Mouse (Mus musculus) heart, adult 9 months (tissue): Measurements from ENCODE around the gene Cul4a.

Experiments used
- DNase-seq, 2 experiments: peaks; one replicate each; pipeline ENCODE4 v3.0.0; 2022; ENCODE audit warnings: low spot score in 2 of 2

Cul4a gene

GRCm38 (mm10) chr8:13139641-13140182 is 34.3 kb downstream of the Cul4a start:
- DNase-seq: no peak

- no peak for DNase-seq
Measured at GRCm38 (mm10) chr8:13141681-13142080, 36.3 kb downstream of the Cul4a start.

GRCm38 (mm10) chr8:13148476-13148875 is 43.1 kb downstream of the Cul4a start:
- no peak for DNase-seq

GRCm38 (mm10) chr8:13149287-13149686 is 43.9 kb downstream of the Cul4a start:
- DNase-seq: no peak

- no peak for DNase-seq
Measured at GRCm38 (mm10) chr8:13149866-13150265, 44.4 kb downstream of the Cul4a start.

GRCm38 (mm10) chr8:13150929-13151328 is 45.5 kb downstream of the Cul4a start:
- no peak for DNase-seq

GRCm38 (mm10) chr8:13154099-13154498 is 48.7 kb downstream of the Cul4a start:
- no peak for DNase-seq

GRCm38 (mm10) chr8:13155358-13155757 is 49.9 kb downstream of the Cul4a start:
- no peak for DNase-seq

- DNase-seq: peak in 1 of 2 experiments; percentile 38
Measured at GRCm38 (mm10) chr8:13156327-13157097, 51.1 kb downstream of the Cul4a start.

- peak; percentile 99 for DNase-seq
Measured at GRCm38 (mm10) chr8:13158718-13159376, 53.4 kb downstream of the Cul4a start, which contains the start of gene Lamp1. TSS of gene Lamp1 (plus strand) at chr8:13159161.

GRCm38 (mm10) chr8:13159377-13159881 is 54.0 kb downstream of the Cul4a start:
- DNase-seq: peak in 1 of 2 experiments; percentile 23

- DNase-seq: no peak
Measured at GRCm38 (mm10) chr8:13160691-13161090, 55.3 kb downstream of the Cul4a start.

- DNase-seq: no peak
Measured at GRCm38 (mm10) chr8:13162098-13162497, 56.7 kb downstream of the Cul4a start.

- DNase-seq: no peak
Measured at GRCm38 (mm10) chr8:13163563-13163962, 58.1 kb downstream of the Cul4a start.

GRCm38 (mm10) chr8:13164361-13164760 is 58.9 kb downstream of the Cul4a start:
- DNase-seq: no peak

- DNase-seq: no peak
Measured at GRCm38 (mm10) chr8:13170510-13170909, 65.1 kb downstream of the Cul4a start.

- no peak for DNase-seq
Measured at GRCm38 (mm10) chr8:13174305-13174704, 68.9 kb downstream of the Cul4a start.

- DNase-seq: no peak
Measured at GRCm38 (mm10) chr8:13174811-13175210, 69.4 kb downstream of the Cul4a start.

- DNase-seq: no peak
Measured at GRCm38 (mm10) chr8:13175650-13176049, 70.2 kb downstream of the Cul4a start.

GRCm38 (mm10) chr8:13177173-13177852 is 71.9 kb downstream of the Cul4a start:
- DNase-seq: no peak

GRCm38 (mm10) chr8:13178137-13178536 is 72.7 kb downstream of the Cul4a start:
- no peak for DNase-seq

- DNase-seq: no peak
Measured at GRCm38 (mm10) chr8:13179482-13179881, 74.1 kb downstream of the Cul4a start.
